Mouse (Mus musculus): ENCODE measurements around the gene Cish. TPM values are rescaled to one million over a fixed set of nuclear protein-coding genes. Genes with fewer than 3 reads are reported as not detected.

Cish gene
- polyA plus RNA-seq, 1 experiment from 2014 or later: 16.4 TPM

GRCm38 (mm10) chr9:107262375-107262774, 33.5 kb upstream of the Cish start:
- H3K4me3 ChIP-seq: no peak overlapping the region
- no peak overlapping the region for H3K9ac ChIP-seq
- no peaks in the 10 kb centered on the region for H3K9me3 ChIP-seq
- no peak overlapping the region for H3K4me2 ChIP-seq
- H3K27ac ChIP-seq: no peak overlapping the region
- no peaks in the 10 kb centered on the region for H3K27me3 ChIP-seq
- 77% methylated on average over 7 of the region's 7 CpGs for WGBS
- H3K36me3 ChIP-seq: no peaks in the 10 kb centered on the region
- H3K4me1 ChIP-seq: no peaks in the 10 kb centered on the region
- no peak for ATAC-seq (ENCODE audit: borderline replicate concordance, extremely low read depth, low FRiP score, low TSS enrichment)

DNA sequence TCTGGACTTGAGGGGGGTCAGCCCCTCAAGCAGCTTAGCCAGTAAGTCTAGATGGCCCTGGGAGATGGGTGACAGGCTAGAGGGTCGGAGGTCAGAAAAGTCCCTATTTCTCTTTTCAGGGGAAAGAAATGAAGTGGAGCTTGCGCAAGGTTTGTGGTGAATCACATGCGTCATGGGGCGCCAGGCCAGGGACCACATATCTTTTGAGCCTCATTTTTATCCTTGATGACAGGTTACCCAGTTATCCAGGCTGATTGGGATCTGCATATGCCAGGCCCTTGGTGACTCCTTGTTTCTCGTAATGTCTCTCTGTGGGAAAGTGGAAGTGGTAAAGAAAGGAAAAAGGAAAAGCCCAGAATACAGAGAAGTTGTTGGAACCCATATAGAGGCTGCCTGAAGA, 31.9 kb upstream of the Cish start:
- H3K4me3 ChIP-seq: no peak overlapping the region
- no peak overlapping the region for H3K27ac ChIP-seq
- H3K27me3 ChIP-seq: no peaks in the 10 kb centered on the region
- no peaks in the 10 kb centered on the region for H3K4me1 ChIP-seq
- no peak for ATAC-seq (ENCODE audit: borderline replicate concordance, extremely low read depth, low FRiP score, low TSS enrichment)
- 82% methylated on average over 5 of the region's 5 CpGs for WGBS
- no peaks in the 10 kb centered on the region for H3K9me3 ChIP-seq
- no peak overlapping the region for H3K9ac ChIP-seq
- H3K4me2 ChIP-seq: no peak overlapping the region
- no peaks in the 10 kb centered on the region for H3K36me3 ChIP-seq

DNA sequence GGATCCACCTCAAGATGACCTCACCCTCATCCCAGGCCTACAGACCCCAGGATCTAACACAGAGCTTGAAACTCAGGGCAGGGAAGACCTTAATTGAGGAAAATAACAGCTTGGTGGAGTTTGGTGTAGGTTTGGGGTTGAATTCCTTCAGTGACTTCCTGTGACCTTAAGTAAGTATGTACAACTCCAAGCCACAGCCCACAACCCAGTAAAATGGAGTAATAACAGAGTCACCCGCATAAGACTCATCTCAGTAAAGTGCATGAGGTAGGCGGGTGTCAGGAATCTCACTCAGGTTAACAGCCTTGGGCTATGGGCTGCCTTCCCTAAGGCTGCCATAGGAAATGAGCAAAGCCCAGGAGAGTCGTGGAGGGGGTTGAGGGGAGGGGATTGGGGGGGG, 31.1 kb upstream of the Cish start:
- Histone ChIP-seq H3K4me2 (no peak overlapping the region), H3K36me3 (no peaks in the 10 kb centered on the region), H3K27ac (no peak overlapping the region), H3K9ac (no peak overlapping the region), H3K4me1 (no peaks in the 10 kb centered on the region), H3K9me3 (no peaks in the 10 kb centered on the region), H3K27me3 (no peaks in the 10 kb centered on the region), H3K4me3 (no peak overlapping the region)
- no peak for ATAC-seq (ENCODE audit: borderline replicate concordance, extremely low read depth, low FRiP score, low TSS enrichment)
- 72% methylated on average over 3 of the region's 3 CpGs for whole genome bisulfite sequencing

DNA sequence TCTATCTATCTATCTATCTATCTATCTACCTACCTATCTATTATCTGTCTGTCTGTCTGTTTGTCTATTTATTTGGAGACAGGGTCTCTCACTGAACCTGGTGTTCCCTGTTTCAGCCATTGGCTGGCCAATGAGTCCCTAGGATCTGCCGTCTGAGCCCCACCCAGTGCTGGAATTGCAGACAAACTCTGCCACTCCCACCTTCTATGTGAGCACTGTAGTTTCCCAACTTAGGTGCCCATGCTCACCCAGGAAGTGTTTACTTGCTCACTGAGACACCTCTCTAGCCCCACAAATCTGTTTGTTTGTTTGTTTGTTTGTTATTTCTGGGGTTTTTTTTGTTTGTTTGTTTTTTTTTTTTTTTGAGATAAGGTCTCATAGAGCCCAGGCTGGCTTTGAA, 28.8 kb upstream of the Cish start:
- no peak overlapping the region for H3K4me3 ChIP-seq
- 50% methylated on average over 1 of the region's 1 CpGs for WGBS
- no peak overlapping the region for H3K9ac ChIP-seq
- ATAC-seq (ENCODE audit: borderline replicate concordance, extremely low read depth, low FRiP score, low TSS enrichment): no peak
- H3K4me1 ChIP-seq: no peaks in the 10 kb centered on the region
- H3K27ac ChIP-seq: no peak overlapping the region
- no peaks in the 10 kb centered on the region for H3K9me3 ChIP-seq
- H3K4me2 ChIP-seq: no peak overlapping the region
- H3K36me3 ChIP-seq: no peaks in the 10 kb centered on the region
- no peaks in the 10 kb centered on the region for H3K27me3 ChIP-seq

DNA sequence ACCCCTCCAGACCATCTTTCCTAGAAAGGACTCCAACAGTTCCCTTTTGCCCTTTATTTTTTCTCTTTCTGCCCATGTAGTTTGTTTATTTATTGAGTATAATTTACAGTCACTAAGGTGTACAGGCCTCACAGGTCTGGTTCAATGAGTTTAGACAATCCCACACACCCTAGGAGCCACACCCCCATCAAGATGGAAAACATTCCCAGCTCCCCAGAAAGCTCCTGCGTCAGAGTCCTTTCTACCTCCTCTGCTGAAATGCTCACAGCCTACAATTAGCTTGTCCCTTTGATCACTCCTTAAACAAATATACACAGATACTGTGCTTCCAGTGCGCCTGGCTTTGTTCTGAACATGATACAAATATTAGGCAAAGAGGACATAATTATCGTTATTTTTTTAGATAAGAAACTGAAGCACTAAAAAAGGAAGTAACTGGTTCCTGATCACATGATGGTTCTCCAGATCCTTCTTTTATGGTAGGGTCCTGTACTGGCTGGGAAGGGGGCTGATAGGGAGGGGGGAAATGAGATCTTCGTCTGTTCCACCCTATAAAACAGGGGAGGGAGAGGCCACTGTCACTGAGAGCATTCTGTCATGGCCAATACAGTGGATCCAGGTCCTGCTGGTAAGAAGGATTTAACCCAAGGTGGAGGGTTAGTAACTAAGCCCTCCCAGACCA, 28.0 kb upstream of the Cish start:
- Histone ChIP-seq H3K27me3 (no peaks in the 10 kb centered on the region), H3K9me3 (no peaks in the 10 kb centered on the region), H3K27ac (no peak overlapping the region), H3K4me2 (no peak overlapping the region), H3K9ac (no peak overlapping the region), H3K36me3 (no peaks in the 10 kb centered on the region), H3K4me1 (no peaks in the 10 kb centered on the region), H3K4me3 (no peak overlapping the region)
- 7% methylated on average over 4 of the region's 4 CpGs for WGBS
- no peak for ATAC-seq (ENCODE audit: borderline replicate concordance, extremely low read depth, low FRiP score, low TSS enrichment)

- Histone ChIP-seq H3K36me3 (no peaks in the 10 kb centered on the region), H3K4me1 (no peaks in the 10 kb centered on the region), H3K27me3 (no peaks in the 10 kb centered on the region), H3K27ac (no peak overlapping the region), H3K4me2 (no peak overlapping the region), H3K9ac (no peak overlapping the region), H3K9me3 (no peaks in the 10 kb centered on the region), H3K4me3 (no peak overlapping the region)
- ATAC-seq (ENCODE audit: borderline replicate concordance, extremely low read depth, low FRiP score, low TSS enrichment): no peak
- 96% methylated on average over 1 of the region's 1 CpGs for WGBS
These were observed 26.1 kb upstream of the Cish start for GRCm38 (mm10) chr9:107269772-107270171.

DNA sequence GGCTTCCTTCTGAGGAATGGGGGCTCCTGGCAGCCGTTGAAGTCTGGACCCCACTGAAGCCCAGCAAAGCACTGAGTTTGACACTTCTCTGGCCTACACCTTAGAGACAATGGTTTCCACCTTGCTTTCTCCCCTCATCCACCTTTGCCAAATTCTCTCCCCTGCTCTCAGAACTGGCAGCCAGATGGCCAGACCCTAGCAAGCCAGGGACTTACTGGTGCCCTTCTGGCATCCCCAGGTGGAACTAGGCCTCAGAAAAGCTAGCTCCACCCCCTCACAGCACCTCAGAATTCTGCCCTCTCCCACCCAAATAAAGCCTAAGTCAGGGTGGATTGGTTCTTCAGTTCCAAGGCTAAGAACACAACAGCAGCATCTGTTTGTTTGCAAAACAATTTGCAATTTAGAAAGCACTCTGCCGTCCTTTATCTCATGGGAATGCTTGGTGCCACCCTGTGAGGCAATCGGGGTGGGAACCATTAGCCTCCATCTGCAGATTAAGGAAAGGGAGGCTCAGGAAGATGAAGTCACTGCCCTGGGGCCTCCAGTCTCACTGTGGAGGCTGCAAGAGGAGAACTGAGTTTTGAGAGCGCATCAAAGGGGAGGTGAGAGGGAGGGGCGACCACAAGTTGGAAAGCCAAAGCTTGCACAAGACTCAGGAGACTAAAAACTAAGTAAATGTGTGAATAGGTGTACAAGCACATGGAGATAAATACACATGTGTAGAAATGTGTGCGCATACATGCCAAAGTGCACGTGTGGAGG, 24.5 kb upstream of the Cish start:
- Histone ChIP-seq H3K9me3 (no peaks in the 10 kb centered on the region), H3K36me3 (no peaks in the 10 kb centered on the region), H3K4me1 (no peaks in the 10 kb centered on the region), H3K4me3 (no peak overlapping the region), H3K27ac (no peak overlapping the region), H3K9ac (no peak overlapping the region), H3K27me3 (no peaks in the 10 kb centered on the region), H3K4me2 (no peak overlapping the region)
- no peak for ATAC-seq (ENCODE audit: borderline replicate concordance, extremely low read depth, low FRiP score, low TSS enrichment)
- 73% methylated on average over 7 of the region's 7 CpGs for WGBS

GRCm38 (mm10) chr9:107272284-107272683, 23.5 kb upstream of the Cish start:
- H3K9me3 ChIP-seq: no peaks in the 10 kb centered on the region
- no peaks in the 10 kb centered on the region for H3K27me3 ChIP-seq
- H3K4me1 ChIP-seq: no peaks in the 10 kb centered on the region
- H3K9ac ChIP-seq: no peak overlapping the region
- no peak overlapping the region for H3K4me2 ChIP-seq
- no peak overlapping the region for H3K27ac ChIP-seq
- ATAC-seq (ENCODE audit: borderline replicate concordance, extremely low read depth, low FRiP score, low TSS enrichment): no peak
- no peaks in the 10 kb centered on the region for H3K36me3 ChIP-seq
- H3K4me3 ChIP-seq: no peak overlapping the region
- 42% methylated on average over 4 of the region's 4 CpGs for WGBS

DNA sequence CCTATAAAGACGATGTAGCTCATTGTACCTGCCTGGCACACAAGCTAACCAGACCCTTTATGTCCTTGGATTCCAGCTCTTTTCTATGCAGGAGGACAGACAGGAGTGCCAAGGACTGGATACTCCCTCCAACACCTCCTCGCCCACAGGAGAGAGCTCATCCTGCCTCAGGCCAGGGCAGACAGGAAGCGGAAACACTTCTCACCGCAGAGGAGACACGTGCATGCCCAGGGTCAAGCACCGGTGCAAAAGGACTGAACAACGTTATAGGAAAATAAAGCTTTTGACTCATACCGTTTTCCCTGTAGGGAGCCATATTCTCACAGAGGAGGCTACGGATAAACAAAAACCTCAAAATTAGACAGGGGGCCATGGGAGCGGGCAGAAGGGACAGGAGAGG, 22.6 kb upstream of the Cish start:
- Histone ChIP-seq H3K9ac (no peak overlapping the region), H3K4me3 (no peak overlapping the region), H3K9me3 (no peaks in the 10 kb centered on the region), H3K27me3 (no peaks in the 10 kb centered on the region), H3K4me1 (no peaks in the 10 kb centered on the region), H3K4me2 (no peak overlapping the region), H3K36me3 (no peaks in the 10 kb centered on the region), H3K27ac (no peak overlapping the region)
- WGBS: 55% methylated on average over 10 of the region's 10 CpGs
- ATAC-seq (ENCODE audit: borderline replicate concordance, extremely low read depth, low FRiP score, low TSS enrichment): no peak

GRCm38 (mm10) chr9:107274751-107275150, 21.1 kb upstream of the Cish start:
- H3K9ac ChIP-seq: no peak overlapping the region
- H3K27me3 ChIP-seq: no peaks in the 10 kb centered on the region
- no peak overlapping the region for H3K27ac ChIP-seq
- no peak overlapping the region for H3K4me3 ChIP-seq
- H3K4me2 ChIP-seq: no peak overlapping the region
- H3K9me3 ChIP-seq: no peaks in the 10 kb centered on the region
- WGBS: 77% methylated on average over 6 of the region's 6 CpGs
- no peak for ATAC-seq (ENCODE audit: borderline replicate concordance, extremely low read depth, low FRiP score, low TSS enrichment)
- H3K4me1 ChIP-seq: peaks cover 15% of the 10 kb centered on the region
- no peaks in the 10 kb centered on the region for H3K36me3 ChIP-seq

GRCm38 (mm10) chr9:107275710-107276109, 20.1 kb upstream of the Cish start:
- Histone ChIP-seq H3K4me3 (no peak overlapping the region), H3K36me3 (no peaks in the 10 kb centered on the region), H3K27ac (no peak overlapping the region), H3K27me3 (no peaks in the 10 kb centered on the region), H3K9me3 (no peaks in the 10 kb centered on the region), H3K4me2 (no peak overlapping the region), H3K9ac (no peak overlapping the region), H3K4me1 (peaks cover 25% of the 10 kb centered on the region)
- WGBS: 84% methylated on average over 5 of the region's 5 CpGs
- ATAC-seq (ENCODE audit: borderline replicate concordance, extremely low read depth, low FRiP score, low TSS enrichment): no peak

DNA sequence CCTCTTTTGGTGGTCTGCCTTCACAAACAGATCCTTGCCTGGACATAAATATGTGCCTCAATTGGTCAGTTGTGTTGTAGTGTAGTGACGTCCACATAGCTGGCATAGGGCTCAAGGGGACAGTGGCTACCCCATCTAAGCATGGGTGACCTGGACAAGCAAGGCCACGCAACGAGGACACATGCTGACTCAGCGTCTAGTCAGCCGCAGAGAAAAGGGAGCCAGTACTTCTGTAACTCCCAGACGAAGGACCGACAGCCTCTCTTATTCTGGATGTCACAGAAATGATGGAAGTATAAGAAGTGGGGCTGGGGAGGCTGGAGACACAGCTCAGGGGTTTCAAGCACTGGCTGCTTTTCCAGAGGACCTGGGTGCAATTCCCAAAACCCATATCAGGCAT, 18.2 kb upstream of the Cish start:
- no peak for ATAC-seq (ENCODE audit: borderline replicate concordance, extremely low read depth, low FRiP score, low TSS enrichment)
- no peaks in the 10 kb centered on the region for H3K36me3 ChIP-seq
- peaks cover 31% of the 10 kb centered on the region for H3K4me1 ChIP-seq
- no peak overlapping the region for H3K4me2 ChIP-seq
- H3K27ac ChIP-seq: no peak overlapping the region
- H3K4me3 ChIP-seq: no peak overlapping the region
- H3K9ac ChIP-seq: no peak overlapping the region
- no peaks in the 10 kb centered on the region for H3K9me3 ChIP-seq
- no peaks in the 10 kb centered on the region for H3K27me3 ChIP-seq
- WGBS: 78% methylated on average over 7 of the region's 7 CpGs

Data from lung, embryonic 15.5 days (tissue).